Comparison of ENCODE assay signal across 21 mouse cellular contexts in genomic region chr14:121915143-121915542, GRCm38 (mm10). TPM values are rescaled to one million over a fixed set of nuclear protein-coding genes. Genes with fewer than 3 reads are reported as not detected.
DNase-seq lines count a peak whose midpoint lies in the region; ATAC-seq and TF ChIP-seq lines count a peak whose summit lies in the region.
"Had no signal": no experiment of that assay in that cellular context is flagged by ENCODE, and none has a peak within 500 bp of the region (broad histone marks: within the 10 kb centered on the region; RNA-seq: fewer than 3 reads in every experiment).

No protein-coding gene starts in this region.

- WGBS in liver, postnatal 0 days (ENCODE audit: insufficient replicate concordance) = 76% methylated on average over 5 of the region's 5 CpGs
- 79% methylated on average over 5 of the region's 5 CpGs for WGBS in liver, embryonic 12.5 days (ENCODE audit: insufficient replicate concordance)

- 0 out of 2 replicates have a peak, but pooled peaks cover 2% of the 10 kb centered on the region for H3K4me1 ChIP-seq in liver, postnatal 0 days (ENCODE audit: insufficient read depth)
- 0 out of 2 replicates have a peak, but pooled peaks cover 3% of the 10 kb centered on the region for H3K4me1 ChIP-seq in liver, embryonic 12.5 days
- peaks cover 18 to 74% of the 10 kb centered on the region in 2 experiments for H3K4me1 ChIP-seq in CH12.LX (ENCODE audit: control insufficient read depth in 1 of 2, insufficient read depth in 2 of 2)
- H3K4me1 ChIP-seq: embryonic facial prominence, embryonic 10.5 days; embryonic facial prominence, embryonic 12.5 days; forebrain, embryonic 13.5 days; forebrain, embryonic 15.5 days had no signal

- H3K27ac ChIP-seq in liver, postnatal 0 days (ENCODE audit: low read depth) = peak overlapping the region; percentile 74; the same call in 1 of the 2 replicates
- no peak overlapping the region for H3K27ac ChIP-seq in liver, embryonic 12.5 days
- H3K27ac ChIP-seq in CH12.LX (ENCODE audit: insufficient read depth, low read depth) = peak overlapping the region; percentile 87
- no peak overlapping the region for H3K27ac ChIP-seq in layer of hippocampus, adult 2 months
- H3K27ac ChIP-seq: embryonic facial prominence, embryonic 10.5 days; embryonic facial prominence, embryonic 12.5 days; forebrain, embryonic 13.5 days; forebrain, embryonic 15.5 days had no signal

- H3K36me3 ChIP-seq in liver, postnatal 0 days (replicated peaks; ENCODE audit: insufficient read depth, low read length) = peaks cover 20% of the 10 kb centered on the region
- H3K36me3 ChIP-seq in liver, embryonic 12.5 days = peaks cover 34% of the 10 kb centered on the region
- H3K36me3 ChIP-seq in CH12.LX (replicated peaks in 1 of 2; ENCODE audit: control insufficient read depth in 1 of 2, insufficient read depth in 1 of 2, low read length in 1 of 2) = peaks cover 19 to 48% of the 10 kb centered on the region in 2 experiments

- H3K9me3 ChIP-seq in liver, postnatal 0 days (ENCODE audit: low read length) = no peaks in the 10 kb centered on the region
- no peaks in the 10 kb centered on the region for H3K9me3 ChIP-seq in liver, embryonic 12.5 days (replicated peaks)
- H3K9me3 ChIP-seq in CH12.LX (replicated peaks; ENCODE audit: low read length) = no peaks in the 10 kb centered on the region
- H3K9me3 ChIP-seq: embryonic facial prominence, embryonic 10.5 days; embryonic facial prominence, embryonic 12.5 days; forebrain, embryonic 13.5 days; forebrain, embryonic 15.5 days had no signal

- TF ChIP-seq POLR2A in CH12.LX (IDR thresholded peaks at IDR 0.05; ENCODE audit: low read depth, low read length) = no peak

- TF ChIP-seq CTCF in liver, postnatal 0 days (IDR thresholded peaks at IDR 0.05; ENCODE audit: low read depth) = no peak
- TF ChIP-seq CTCF in CH12.LX (conservative IDR thresholded peaks at IDR 0.05 in 1 of 2, IDR thresholded peaks at IDR 0.05 in 1 of 2; ENCODE audit: low read depth in 2 of 2, low read length in 2 of 2) = no peak
- TF ChIP-seq CTCF in layer of hippocampus, adult 2 months (conservative IDR thresholded peaks at IDR 0.05) = no peak

- H3K4me2 ChIP-seq in liver, postnatal 0 days (ENCODE audit: low read depth, low read length) = 0 out of 2 replicates have a peak overlapping the region, but pooled peaks have one; percentile 6
- H3K4me2 ChIP-seq in liver, embryonic 12.5 days = no peak overlapping the region
- H3K4me2 ChIP-seq in CH12.LX (ENCODE audit: insufficient read depth, low read depth, poor library complexity, severe bottlenecking) = peak overlapping the region; percentile 99; the same call in 1 of the 2 replicates
- H3K4me2 ChIP-seq: embryonic facial prominence, embryonic 12.5 days; forebrain, embryonic 13.5 days; forebrain, embryonic 15.5 days had no signal

- no peak for TF ChIP-seq RAD21 in CH12.LX (IDR thresholded peaks at IDR 0.05; ENCODE audit: low read depth, low read length)

- H3K27me3 ChIP-seq in liver, postnatal 0 days (ENCODE audit: insufficient read depth, low read length) = no peaks in the 10 kb centered on the region
- no peaks in the 10 kb centered on the region for H3K27me3 ChIP-seq in liver, embryonic 12.5 days (replicated peaks)
- no peaks in the 10 kb centered on the region for H3K27me3 ChIP-seq in CH12.LX (replicated peaks)
- H3K27me3 ChIP-seq: embryonic facial prominence, embryonic 12.5 days; forebrain, embryonic 13.5 days; forebrain, embryonic 15.5 days had no signal

- in situ Hi-C loops in CH12.LX (cut with MboI; ENCODE audit: low pct_ligation_motif_present, low pct_unique_long_range_greater_than_20kb, low sequenced_read_pairs) = no loop called here

- dilution Hi-C loops in CH12.LX (cut with MboI; ENCODE audit: extremely low pct_ligation_motif_present, extremely low pct_unique_long_range_greater_than_20kb, low sequenced_read_pairs) = no loop called here

- H3K79me2 ChIP-seq in CH12.LX (replicated peaks; ENCODE audit: control insufficient read depth, extremely low read depth, insufficient read depth, poor library complexity, severe bottlenecking) = peaks cover 42% of the 10 kb centered on the region

- no peak overlapping the region for H3K4me3 ChIP-seq in liver, postnatal 0 days (ENCODE audit: low read depth, low read length)
- H3K4me3 ChIP-seq in liver, embryonic 12.5 days = no peak overlapping the region
- H3K4me3 ChIP-seq in CH12.LX (replicated peaks in 1 of 3; ENCODE audit: low read depth in 2 of 3, low read length in 2 of 3, poor library complexity in 1 of 3) = peak overlapping the region; percentile 65 to 80 (median 68)
- no peak overlapping the region for H3K4me3 ChIP-seq in layer of hippocampus, adult 2 months
- H3K4me3 ChIP-seq: embryonic facial prominence, embryonic 10.5 days; embryonic facial prominence, embryonic 12.5 days; forebrain, embryonic 13.5 days; forebrain, embryonic 15.5 days had no signal

- no peak for DNase-seq in liver, postnatal 0 days
- peak; percentile 56 for DNase-seq in CD4-positive helper T cell, adult 2 months (ENCODE audit: low read depth, low spot score)
- no peak for DNase-seq in CH12.LX (ENCODE audit: extremely low read depth)
- DNase-seq in induced T-regulatory cell, adult 2 months (ENCODE audit: low read depth) = peak; percentile 66
- no peak for DNase-seq in kidney, postnatal 10 days
- DNase-seq in heart, postnatal 14 days = no peak
- DNase-seq in layer of hippocampus, adult 2 months (ENCODE audit: low spot score in 2 of 2) = no peak
- DNase-seq: adrenal gland, adult 2 months; adrenal gland, postnatal 10 days; adrenal gland, postnatal 25 days; cerebellum, adult 11-12 months; cerebellum, adult 2 months; cerebellum, adult 9-10 months; cerebellum, postnatal 10 days; cerebellum, postnatal 25 days; forebrain, postnatal 0 days had no signal

- H3K9ac ChIP-seq in liver, postnatal 0 days (replicated peaks) = no peak overlapping the region
- no peak overlapping the region for H3K9ac ChIP-seq in liver, embryonic 12.5 days
- H3K9ac ChIP-seq in CH12.LX (ENCODE audit: insufficient read depth, low read depth) = peak overlapping the region; percentile 88
- H3K9ac ChIP-seq: embryonic facial prominence, embryonic 12.5 days; forebrain, embryonic 13.5 days; forebrain, embryonic 15.5 days; forebrain, postnatal 0 days had no signal

- ATAC-seq in liver, postnatal 0 days = no peak
- no peak for ATAC-seq in liver, embryonic 12.5 days
- ATAC-seq: forebrain, embryonic 13.5 days; forebrain, embryonic 15.5 days; forebrain, postnatal 0 days had no signal

- TF ChIP-seq EP300 in liver, postnatal 0 days (IDR thresholded peaks at IDR 0.05; ENCODE audit: low read depth) = no peak
- TF ChIP-seq EP300 in CH12.LX (IDR thresholded peaks at IDR 0.05; ENCODE audit: low read length) = no peak

- intact Hi-C loops in heart, postnatal 14 days (cut with DNase I) = no loop called here

TF ChIP-seq in CH12.LX, 34 proteins besides CTCF, POLR2A, EP300 and RAD21 (continues in another document):
- TF ChIP-seq MYC (IDR thresholded peaks at IDR 0.05; ENCODE audit: low read depth, low read length) (0 out of 2 replicates have a peak, but pooled peaks have one; percentile 46), NRF1 (IDR thresholded peaks at IDR 0.05; ENCODE audit: low read depth, low read length) (no peak), GABPA (IDR thresholded peaks at IDR 0.05; ENCODE audit: insufficient replicate concordance, low read depth, low read length) (no peak), USF2 (conservative IDR thresholded peaks at IDR 0.05; ENCODE audit: low read depth, low read length) (peak; percentile 76), TBP (conservative IDR thresholded peaks at IDR 0.05; ENCODE audit: low read depth, low read length) (no peak), ZNF384 (IDR thresholded peaks at IDR 0.05; ENCODE audit: low read depth, low read length) (no peak), POLR2AphosphoS2 (IDR thresholded peaks at IDR 0.05; ENCODE audit: low read depth, low read length) (no peak), CHD1 (IDR thresholded peaks at IDR 0.05; ENCODE audit: low read depth, low read length) (0 out of 2 replicates have a peak, but pooled peaks have one; percentile 13), CHD2 (IDR thresholded peaks at IDR 0.05; ENCODE audit: low read length) (no peak), ZC3H11A (IDR thresholded peaks at IDR 0.05; ENCODE audit: low read depth, low read length) (no peak), IRF4 (IDR thresholded peaks at IDR 0.05; ENCODE audit: low read depth, low read length) (no peak), JUND (conservative IDR thresholded peaks at IDR 0.05; ENCODE audit: low read depth, low read length) (no peak), SMC3 (IDR thresholded peaks at IDR 0.05; ENCODE audit: low read depth, low read length) (no peak), RCOR1 (conservative IDR thresholded peaks at IDR 0.05; ENCODE audit: low read depth, low read length) (no peak), MAFK (IDR thresholded peaks at IDR 0.05; ENCODE audit: insufficient replicate concordance, low read length) (no peak), HCFC1 (IDR thresholded peaks at IDR 0.05; ENCODE audit: low read depth, low read length) (no peak; the same call in 1 of the 2 replicates)

RNA-seq across cellular contexts. Expression of gene Gpr18, which starts 0.4 kb away (rescaled TPM):
- 0.78 and 0.81 TPM in 2 replicates for polyA plus RNA-seq in liver, postnatal 0 days (2015; fragmentation: Nextera tagmentation; extraction: Ambion mirVana)
- 0.08 TPM in 1 of 2 replicates, not detected in the other for polyA plus RNA-seq in liver, embryonic 12.5 days (2016; fragmentation: Nextera tagmentation; extraction: Ambion mirVana)
- total RNA-seq in CH12.LX (2012; rRNA removed) = 26.8 and 33.5 TPM in 2 replicates
- total RNA-seq in CH12.LX (2014; rRNA removed) = 32.5 and 37.0 TPM in 2 replicates
- 37.8 and 46.2 TPM in 2 replicates for polyA plus RNA-seq in CH12.LX (2012; ENCODE audit: insufficient read length, low read depth)
- total RNA-seq in heart, postnatal 14 days (2021) = under 1 TPM in 1 of 2 experiments, not detected in 1; 0.39 TPM
- total RNA-seq in layer of hippocampus, adult 2 months (2021) = not detected
- total RNA-seq: forebrain, postnatal 0 days had no signal
- polyA plus RNA-seq: cerebellum, adult 2 months; forebrain, postnatal 0 days had no signal

RNA-seq across cellular contexts. Expression of gene Ubac2, which starts 36.7 kb away (rescaled TPM):
- 25.8 and 27.4 TPM in 2 replicates for polyA plus RNA-seq in liver, postnatal 0 days (2015; fragmentation: Nextera tagmentation; extraction: Ambion mirVana)
- polyA plus RNA-seq in liver, embryonic 12.5 days (2016; fragmentation: Nextera tagmentation; extraction: Ambion mirVana) = 25.5 and 29.2 TPM in 2 replicates
- total RNA-seq in CH12.LX (2012; rRNA removed) = 30.8 and 32.8 TPM in 2 replicates
- total RNA-seq in CH12.LX (2014; rRNA removed) = 39.7 and 40.1 TPM in 2 replicates
- 32.6 and 35.5 TPM in 2 replicates for polyA plus RNA-seq in CH12.LX (2012; ENCODE audit: insufficient read length, low read depth)
- 10 to 100 TPM; 23.3 to 23.8 TPM for total RNA-seq in heart, postnatal 14 days (2021)
- total RNA-seq in layer of hippocampus, adult 2 months (2021) = 10 to 100 TPM; 46.1 to 48.3 TPM

RNA-seq across cellular contexts. Expression of gene Gpr183, which starts 49.9 kb away (rescaled TPM):
- polyA plus RNA-seq in liver, postnatal 0 days (2015; fragmentation: Nextera tagmentation; extraction: Ambion mirVana) = 0.94 and 0.95 TPM in 2 replicates
- 1.8 and 2.1 TPM in 2 replicates for polyA plus RNA-seq in liver, embryonic 12.5 days (2016; fragmentation: Nextera tagmentation; extraction: Ambion mirVana)
- total RNA-seq in CH12.LX (2012; rRNA removed) (3.6 and 4.0 TPM in 2 replicates), CH12.LX (2014; rRNA removed) (16.2 and 16.3 TPM in 2 replicates)
- 8.3 and 8.7 TPM in 2 replicates for polyA plus RNA-seq in CH12.LX (2012; ENCODE audit: insufficient read length, low read depth)
- total RNA-seq in heart, postnatal 14 days (2021) = under 1 TPM; 0.54 to 0.67 TPM
- 1 to 10 TPM in 1 of 2 experiments, under 1 TPM in 1; 0.56 to 1.0 TPM for total RNA-seq in layer of hippocampus, adult 2 months (2021)

Comparison
In these comparisons a context has a peak if more than half of its experiments do, and no peak if none do; other contexts are left out.
1. H3K27ac ChIP-seq: peak in liver, postnatal 0 days (single experiment) and CH12.LX (single experiment); none in liver, embryonic 12.5 days (single experiment) and layer of hippocampus, adult 2 months (single experiment).
2. DNase-seq: peak in CD4-positive helper T cell, adult 2 months (single experiment) and induced T-regulatory cell, adult 2 months (single experiment); none in liver, postnatal 0 days (single experiment), CH12.LX (single experiment), kidney, postnatal 10 days (single experiment), heart, postnatal 14 days (0 of 2) and layer of hippocampus, adult 2 months (0 of 2).
3. H3K4me3 ChIP-seq: peak in CH12.LX (3 of 3); none in liver, postnatal 0 days (single experiment), liver, embryonic 12.5 days (single experiment) and layer of hippocampus, adult 2 months (single experiment).
4. RNA of gene Gpr18, which starts 0.4 kb away (total RNA-seq): 26.8 to 37.0 TPM in CH12.LX; 0.39 TPM in heart, postnatal 14 days and not detected in layer of hippocampus, adult 2 months; every median in the first group is over 10 times any median in the second.